Mouse (Mus musculus): Measurements from ENCODE around the gene Ptpa.

Ptpa gene

DNA sequence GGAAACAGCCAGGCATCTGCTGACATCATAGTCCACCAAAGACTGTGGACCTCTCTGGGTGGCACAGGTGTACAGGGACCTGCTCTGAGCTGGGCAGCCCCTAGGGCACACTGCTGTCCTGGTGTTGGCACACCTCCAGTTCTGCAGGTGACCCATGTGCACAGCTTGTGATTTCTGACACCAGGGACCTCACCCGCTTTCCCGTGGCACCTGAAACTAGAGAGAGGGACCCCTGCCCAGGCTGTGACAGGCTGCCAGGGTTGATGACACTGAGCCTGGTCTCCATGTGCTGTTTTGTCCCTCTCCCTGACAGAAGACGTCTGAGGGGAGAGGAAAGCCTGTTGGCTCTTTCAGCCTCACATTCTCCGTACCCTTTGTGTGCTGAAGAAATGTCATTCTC, 22.0 kb downstream of the Ptpa start:
- DNase-seq (ENCODE audit: low spot score): no peak

DNA sequence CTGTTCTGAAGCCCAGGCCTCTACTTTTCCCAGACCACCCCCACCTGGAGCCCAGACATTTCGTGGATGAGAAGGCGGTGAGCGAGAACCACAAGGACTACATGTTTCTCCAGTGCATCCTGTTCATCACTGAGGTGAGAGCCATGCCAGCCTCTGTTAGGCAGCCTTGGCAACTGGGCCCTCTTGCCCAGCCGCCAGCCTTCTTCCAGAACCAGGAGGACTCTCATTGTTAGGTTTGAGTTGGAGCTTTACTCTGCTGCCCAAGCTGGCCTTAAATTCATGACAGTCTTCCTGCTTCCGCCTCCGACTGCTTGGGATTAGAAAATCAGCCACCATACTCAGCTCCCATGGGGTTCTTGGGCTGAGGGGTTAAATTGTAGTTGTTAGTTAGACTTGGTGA, 23.8 kb downstream of the Ptpa start:
- DNase-seq (ENCODE audit: low spot score): no peak

DNA sequence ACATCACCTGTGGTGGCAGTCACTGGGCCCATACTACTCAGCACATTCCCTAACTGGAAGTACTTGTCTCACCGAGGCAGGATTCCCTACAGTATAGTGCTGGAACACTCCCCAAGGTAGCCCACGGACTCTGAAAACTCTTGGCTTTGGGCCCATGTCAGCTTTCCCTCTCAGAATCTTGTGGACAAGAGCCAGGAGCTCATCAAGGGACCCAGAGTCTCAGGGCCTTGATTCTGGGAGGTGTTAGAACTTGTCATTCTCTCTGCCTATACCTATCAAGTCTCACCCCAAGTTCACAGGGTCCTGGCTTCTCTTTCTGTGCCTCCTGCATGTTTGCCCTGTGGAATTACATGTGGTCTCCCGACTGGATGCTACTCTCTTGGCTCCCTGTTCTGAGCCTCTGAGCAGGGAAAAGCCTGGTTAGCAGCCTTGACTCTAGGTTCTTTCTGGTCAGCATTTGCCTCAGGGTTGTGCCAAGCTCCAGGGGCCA, 24.4 kb downstream of the Ptpa start:
- DNase-seq (ENCODE audit: low spot score): no peak

DNA sequence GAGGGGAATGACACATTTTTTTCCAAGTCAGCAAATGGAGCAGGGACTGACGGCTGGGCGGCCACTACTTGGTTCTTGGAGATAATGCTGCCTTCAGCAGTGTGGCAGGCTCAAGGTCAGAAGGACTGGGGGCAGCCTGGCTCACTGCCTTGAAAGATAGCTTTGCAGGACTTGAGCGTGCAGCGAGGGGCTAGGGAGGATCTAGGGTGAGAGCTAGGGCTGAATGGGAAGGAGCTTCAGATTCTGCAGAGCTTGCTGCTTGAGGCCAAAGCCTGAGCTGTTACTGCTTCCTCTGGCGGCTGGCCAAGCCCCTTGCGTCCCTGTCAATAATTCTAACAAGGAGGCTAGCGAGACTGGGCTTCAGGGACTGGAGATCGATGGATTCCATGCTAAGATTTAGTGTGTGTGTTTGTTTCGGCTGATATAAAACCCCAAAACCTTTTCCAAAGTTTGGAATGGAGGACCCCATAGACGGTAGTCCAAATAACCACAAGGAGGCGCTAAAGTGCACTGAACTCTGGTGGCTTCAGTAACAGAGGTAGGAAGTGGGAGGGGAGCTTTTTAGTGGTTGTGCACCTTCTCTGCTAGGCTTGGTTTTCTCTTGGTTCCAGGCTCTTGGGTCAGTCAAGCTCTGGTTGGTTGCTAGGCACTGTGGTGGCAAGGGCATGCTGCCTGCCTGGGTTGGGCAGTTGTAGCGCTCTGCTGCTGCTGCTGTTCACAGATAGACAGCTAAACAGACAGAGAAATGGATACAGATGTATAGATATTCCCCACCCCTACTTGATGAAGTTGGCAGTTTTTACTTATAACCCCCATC, 25.1 kb downstream of the Ptpa start:
- DNase-seq (ENCODE audit: low spot score): peak; percentile 86

GRCm38 (mm10) chr2:30441518-30442497, 26.0 kb downstream of the Ptpa start:
- DNase-seq (ENCODE audit: low spot score): peak; percentile 81

DNA sequence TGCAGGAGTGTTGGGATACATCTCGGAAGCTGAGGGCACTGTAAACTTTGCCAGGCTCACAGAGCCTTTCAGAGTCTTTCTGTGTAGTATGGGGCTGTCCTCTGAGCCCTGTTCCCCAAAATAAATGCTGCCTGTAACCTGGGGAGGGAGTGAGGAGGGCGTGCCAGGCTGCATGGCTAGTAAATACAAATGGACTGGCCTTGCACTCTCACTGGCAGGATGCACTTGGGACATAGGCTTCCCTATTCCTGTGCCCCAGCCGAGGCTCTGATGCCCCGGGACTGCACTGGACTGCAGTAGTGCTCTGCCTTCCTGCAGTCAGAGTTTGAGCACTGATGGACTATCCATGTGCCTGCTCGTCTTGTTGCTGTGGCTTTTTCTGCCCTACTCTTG, 26.7 kb downstream of the Ptpa start:
- DNase-seq (ENCODE audit: low spot score): no peak

GRCm38 (mm10) chr2:30443281-30443680, 27.4 kb downstream of the Ptpa start:
- DNase-seq (ENCODE audit: low spot score): no peak

DNA sequence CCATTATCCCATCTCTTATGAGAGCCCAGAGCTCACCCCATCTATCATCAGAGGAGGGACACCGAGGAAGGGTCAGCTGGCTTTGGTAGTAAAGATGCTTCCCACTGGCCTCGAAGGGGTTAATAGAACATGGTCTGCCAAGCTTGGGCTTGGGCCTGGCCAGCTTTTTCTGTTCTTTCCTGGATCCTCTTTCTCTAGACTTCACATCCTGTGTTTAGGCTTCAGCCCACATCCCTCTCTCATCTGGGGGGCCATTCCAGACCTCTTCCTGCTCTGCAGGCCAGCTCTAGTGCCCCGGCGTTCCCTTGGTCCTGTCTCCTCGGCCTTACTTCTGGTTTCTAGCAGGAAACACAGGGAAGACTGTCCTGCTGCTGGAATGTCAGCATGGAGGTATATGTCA, 28.2 kb downstream of the Ptpa start:
- DNase-seq (ENCODE audit: low spot score): no peak

- no peak for DNase-seq (ENCODE audit: low spot score)
Measured at GRCm38 (mm10) chr2:30444450-30444849, 28.6 kb downstream of the Ptpa start.

- DNase-seq (ENCODE audit: low spot score): no peak
Measured at GRCm38 (mm10) chr2:30445312-30445711, 29.5 kb downstream of the Ptpa start.

GRCm38 (mm10) chr2:30446891-30447826, 31.3 kb downstream of the Ptpa start:
- DNase-seq (ENCODE audit: low spot score): no peak

DNA sequence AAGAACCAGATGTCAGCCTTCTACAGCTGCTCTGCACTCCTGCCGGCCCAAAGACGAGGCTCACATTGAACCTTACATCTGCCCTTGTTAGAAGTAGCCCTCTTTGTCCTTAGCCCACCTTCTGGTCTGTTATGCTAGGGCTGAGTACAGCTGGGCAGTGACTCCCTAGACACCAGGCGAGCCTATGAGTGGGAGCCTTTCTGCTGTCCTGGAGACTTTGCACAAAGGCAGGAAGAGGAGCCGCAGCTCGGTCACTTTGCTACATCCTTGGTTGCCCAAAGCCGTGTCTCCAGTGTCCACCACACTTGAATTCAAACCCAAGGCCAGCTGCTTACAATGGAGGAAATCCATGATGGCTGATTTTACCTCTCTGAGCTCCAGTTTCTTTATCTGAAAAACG, 32.5 kb downstream of the Ptpa start:
- no peak for DNase-seq (ENCODE audit: low spot score)

DNA sequence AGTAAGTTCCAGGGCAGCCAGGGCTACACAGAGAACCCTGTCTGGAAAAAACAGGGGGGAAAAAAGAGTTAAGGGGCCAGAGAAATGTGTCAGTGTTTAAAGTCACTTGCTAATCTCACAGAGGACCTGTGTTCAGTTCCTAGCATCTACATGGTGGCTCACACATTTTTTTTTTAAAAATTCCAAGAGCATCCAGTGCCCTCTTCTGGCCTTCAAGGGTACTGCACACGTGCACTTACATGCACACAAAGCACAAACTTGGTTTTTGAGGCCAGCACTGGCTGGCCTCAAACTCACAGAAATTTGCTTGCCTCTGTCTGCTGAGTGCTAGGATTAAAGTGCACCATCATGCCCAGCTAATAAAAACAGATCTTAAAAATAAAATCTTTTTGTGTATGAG, 34.7 kb downstream of the Ptpa start:
- no peak for DNase-seq (ENCODE audit: low spot score)

GRCm38 (mm10) chr2:30451525-30451924, 35.7 kb downstream of the Ptpa start:
- DNase-seq (ENCODE audit: low spot score): no peak

DNA sequence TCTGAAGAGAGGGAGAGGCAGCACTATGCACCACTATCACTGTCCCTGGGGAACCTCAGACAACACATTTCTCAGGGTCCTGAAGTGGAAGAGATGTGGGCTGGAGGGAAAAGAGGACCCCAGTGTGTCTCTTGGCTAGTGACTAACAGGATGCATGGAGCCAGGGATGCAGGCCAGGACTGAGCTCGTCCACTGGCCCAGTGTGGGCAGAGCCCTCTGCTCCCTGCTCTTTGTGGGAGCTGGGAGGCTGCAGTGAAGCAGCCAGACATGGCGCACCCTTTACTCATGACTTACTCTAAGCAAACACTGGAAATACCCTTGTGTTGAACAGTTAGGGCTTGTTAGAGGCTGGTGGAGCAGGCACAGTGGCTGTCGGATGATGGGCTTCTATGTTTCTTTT, 37.7 kb downstream of the Ptpa start:
- no peak for DNase-seq (ENCODE audit: low spot score)

- no peak for DNase-seq (ENCODE audit: low spot score)
Measured at GRCm38 (mm10) chr2:30454587-30454986, 38.7 kb downstream of the Ptpa start.

DNA sequence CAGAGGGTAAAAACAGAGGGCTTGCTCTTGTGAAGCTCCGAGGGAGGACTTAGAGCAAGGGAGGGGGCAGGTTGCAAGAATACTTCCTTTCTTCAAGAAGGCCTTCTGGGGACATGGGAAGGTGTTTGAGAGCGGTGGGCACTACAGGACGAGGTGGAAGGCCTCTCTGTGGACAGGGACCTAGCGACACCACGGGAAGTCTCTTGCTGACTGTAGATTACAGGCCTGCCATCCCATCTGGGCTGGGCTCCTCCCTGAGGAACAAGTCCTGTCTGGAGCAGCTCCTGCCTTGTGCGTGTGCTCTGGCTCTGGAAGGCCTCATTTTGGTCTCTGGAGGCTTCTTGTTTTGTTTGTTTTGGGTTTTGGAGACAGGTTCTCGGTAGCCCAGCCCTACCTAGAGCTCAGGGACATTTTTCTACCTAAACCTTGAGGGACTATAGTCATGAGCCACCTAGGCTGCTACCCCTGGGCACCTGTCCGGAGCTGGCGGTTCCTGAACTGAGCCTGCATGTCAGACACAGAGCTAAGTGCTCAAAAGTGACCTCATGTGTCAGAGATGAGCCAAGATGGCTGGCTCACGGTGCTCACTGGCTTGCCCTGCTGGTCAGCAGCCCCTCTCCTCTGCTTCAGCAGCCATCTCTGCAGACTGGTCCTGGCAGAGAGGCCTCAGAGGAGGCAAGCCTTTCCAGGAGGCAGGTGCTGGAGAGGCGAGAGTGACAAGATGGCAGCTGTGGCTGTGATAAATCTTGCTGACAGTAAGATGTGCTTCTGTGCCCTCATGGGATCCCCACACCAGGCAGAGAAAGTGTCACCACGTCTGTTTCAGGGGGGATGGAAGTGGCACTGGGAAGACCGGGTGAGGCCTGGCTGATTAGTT, 40.5 kb downstream of the Ptpa start:
- no peak for DNase-seq (ENCODE audit: low spot score)

DNA sequence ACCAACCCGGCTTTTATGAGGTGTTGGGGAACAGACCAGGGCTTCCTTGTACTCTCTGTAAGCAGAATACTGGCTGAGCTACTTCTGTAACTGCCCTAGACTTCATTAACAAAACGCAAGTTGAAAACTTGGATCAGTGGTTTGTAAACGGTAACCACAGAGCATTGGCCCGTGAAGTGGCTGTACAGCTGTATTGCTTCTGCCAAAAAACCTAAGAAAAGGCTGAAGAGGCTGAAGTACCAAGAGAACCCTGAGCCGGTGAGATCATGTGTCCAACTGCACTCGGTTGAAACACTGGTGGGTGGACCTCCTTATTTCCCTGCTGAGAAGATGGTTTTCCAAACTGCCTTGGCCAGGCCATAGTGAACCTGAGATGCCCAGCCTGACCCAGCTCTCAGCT, 42.5 kb downstream of the Ptpa start:
- DNase-seq (ENCODE audit: low spot score): no peak

- DNase-seq (ENCODE audit: low spot score): no peak
Measured at GRCm38 (mm10) chr2:30459241-30459640, 43.4 kb downstream of the Ptpa start.

GRCm38 (mm10) chr2:30463341-30463761, 47.5 kb downstream of the Ptpa start:
- no peak for DNase-seq (ENCODE audit: low spot score)

DNA sequence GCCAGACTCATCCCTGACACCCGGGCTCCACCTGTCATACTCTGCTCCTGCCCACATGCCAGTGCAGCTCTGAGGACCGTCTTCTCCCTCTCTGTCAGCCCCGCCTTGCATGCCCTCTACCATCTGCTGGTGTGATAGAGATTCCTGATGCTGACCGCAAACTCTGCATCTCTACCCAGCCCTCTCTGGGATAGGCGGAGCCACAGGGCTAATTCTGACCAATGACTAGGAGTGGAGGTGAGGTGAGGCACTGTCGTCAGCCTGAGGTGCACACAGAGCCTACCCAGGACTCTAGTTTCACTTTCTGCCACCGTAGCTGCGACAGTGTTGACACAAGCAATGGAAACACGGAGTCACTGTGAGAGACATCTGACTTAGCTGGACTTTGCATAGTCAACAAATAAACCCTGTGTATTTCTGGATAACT, 48.1 kb downstream of the Ptpa start:
- no peak for DNase-seq (ENCODE audit: low spot score)

Data from testis, postnatal 10 days (tissue).